Mouse (Mus musculus): ENCODE results near the gene BC028528. TPM values are rescaled to one million over a fixed set of nuclear protein-coding genes. Genes with fewer than 3 reads are reported as not detected.

Gene BC028528
- total and polyA plus RNA-seq, 3 experiments: 3.9 to 7.5 TPM; not detected in 1

DNA sequence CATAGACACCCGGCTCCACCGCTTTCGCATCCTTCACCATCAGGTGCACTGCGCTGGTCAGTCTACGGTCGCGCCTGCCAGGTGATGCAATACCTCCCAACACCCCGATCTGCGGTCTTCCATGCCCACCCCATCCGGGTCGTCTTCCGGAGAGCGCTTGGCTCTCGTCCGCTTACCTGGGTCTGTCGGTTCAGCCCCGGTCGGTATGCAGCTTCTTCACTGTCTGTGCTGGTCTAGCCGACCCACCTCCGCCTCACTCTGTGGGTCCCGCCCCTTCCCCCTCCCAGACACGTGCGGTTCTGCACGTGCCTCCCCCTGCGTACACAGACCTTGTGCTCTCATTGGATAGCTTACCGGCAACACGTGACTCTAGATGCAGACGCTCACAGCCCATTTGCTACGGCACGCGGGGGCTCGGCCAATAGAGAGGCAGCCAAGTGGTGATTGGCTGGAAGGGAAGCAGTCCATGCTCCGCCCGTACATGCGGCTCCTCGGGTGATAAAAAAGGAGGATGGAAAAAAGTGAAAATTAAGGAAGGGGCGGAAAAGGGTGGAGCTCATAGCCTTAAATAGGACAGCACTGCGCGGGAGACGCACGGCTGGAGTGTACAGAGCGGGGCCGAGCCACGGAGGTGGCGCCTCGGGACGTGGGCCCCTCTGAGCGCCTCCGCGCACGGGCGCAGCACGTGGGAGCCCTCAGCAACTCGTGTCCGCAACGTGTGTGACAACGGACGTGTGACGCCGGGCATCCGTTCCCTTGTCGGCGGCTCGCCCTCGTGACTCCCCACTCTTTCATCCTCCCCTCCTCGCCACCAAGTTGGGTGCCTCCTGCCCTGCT is 9.6 kb downstream of the BC028528 start, which contains the start of gene Ciart:
Ciart (minus strand) TSS at position 273 of the 837 bp plus-strand sequence.
- ATAC-seq (ENCODE audit: extremely low read depth, insufficient number of reproducible peaks, low FRiP score, poor library complexity, severe bottlenecking): no peak
- Histone ChIP-seq H3K27me3 (ENCODE audit: insufficient read depth, low read length) (no peaks in the 10 kb centered on the region; the same call in 1 of the 2 replicates), H3K9me3 (replicated peaks) (peaks cover 8% of the 10 kb centered on the region), H3K36me3 (replicated peaks) (peaks cover 64% of the 10 kb centered on the region), H3K4me1 (ENCODE audit: insufficient read depth, low read depth, low read length) (peaks cover 13% of the 10 kb centered on the region), H3K4me3 (ENCODE audit: low read depth, low read length) (peak within 1 kb of the TSS; percentile 30; the same call in 1 of the 2 replicates)
- no peak for DNase-seq (ENCODE audit: low spot score)
- TF ChIP-seq TAL1 (conservative IDR thresholded peaks at IDR 0.05; ENCODE audit: low read depth, low read length) (no peak), CTCF (IDR thresholded peaks at IDR 0.05; ENCODE audit: low read depth, low read length) (no peak), GATA1 (IDR thresholded peaks at IDR 0.05; ENCODE audit: borderline replicate concordance, low read length) (no peak), GATA2 (IDR thresholded peaks at IDR 0.05; ENCODE audit: borderline replicate concordance, low read depth, low read length) (no peak), POLR2AphosphoS5 (IDR thresholded peaks at IDR 0.05; ENCODE audit: insufficient replicate concordance, low read depth, low read length) (no peak)

DNA sequence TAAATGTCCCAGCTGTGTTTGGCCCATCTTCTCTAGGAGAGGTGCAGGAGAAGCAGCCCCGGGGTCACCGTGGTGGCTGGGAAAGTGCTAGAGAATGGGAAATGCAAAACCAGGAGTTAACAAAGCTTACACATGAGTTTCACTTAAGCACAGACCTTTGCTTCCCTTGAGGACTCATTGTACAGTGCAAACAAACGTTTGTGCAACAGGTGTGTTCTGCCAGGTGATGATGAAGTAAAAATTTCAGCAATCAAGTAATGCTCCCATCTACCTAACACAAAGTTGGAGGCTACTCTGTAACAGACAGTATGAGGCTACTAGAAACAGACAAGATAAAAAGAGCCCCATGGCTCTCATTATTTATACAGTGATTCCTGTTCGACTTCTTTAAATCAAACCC is 12.7 kb downstream of the BC028528 start:
- Histone ChIP-seq H3K9me3 (replicated peaks) (peaks cover 8% of the 10 kb centered on the region), H3K27me3 (ENCODE audit: insufficient read depth, low read length) (no peaks in the 10 kb centered on the region; the same call in 1 of the 2 replicates), H3K36me3 (replicated peaks) (peaks cover 66% of the 10 kb centered on the region), H3K4me1 (ENCODE audit: insufficient read depth, low read depth, low read length) (peaks cover 18% of the 10 kb centered on the region), H3K4me3 (ENCODE audit: low read depth, low read length) (no peak overlapping the region)
- DNase-seq (ENCODE audit: low spot score) (no peak), ATAC-seq (ENCODE audit: extremely low read depth, insufficient number of reproducible peaks, low FRiP score, poor library complexity, severe bottlenecking) (no peak)
- TF ChIP-seq POLR2AphosphoS5 (IDR thresholded peaks at IDR 0.05; ENCODE audit: insufficient replicate concordance, low read depth, low read length) (no peak), CTCF (IDR thresholded peaks at IDR 0.05; ENCODE audit: low read depth, low read length) (no peak)

DNA sequence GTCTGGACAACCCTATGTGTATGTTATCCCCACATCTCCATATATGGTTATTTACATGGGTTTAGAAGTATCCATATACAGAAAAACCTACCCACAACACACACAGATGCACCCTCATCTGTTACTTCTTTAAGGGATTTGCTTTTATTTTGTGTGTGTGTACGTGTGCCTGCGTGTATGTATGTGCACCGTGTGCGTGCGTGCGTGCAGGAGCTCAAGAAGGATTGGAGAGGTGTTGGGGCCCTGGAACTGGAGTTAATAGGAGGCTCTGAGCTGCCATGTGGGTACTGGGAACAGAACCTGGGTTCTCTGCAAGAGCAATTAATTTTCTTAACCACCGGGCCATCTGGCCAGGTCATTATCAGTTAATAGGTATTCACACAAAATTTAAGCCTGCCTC is 19.8 kb downstream of the BC028528 start:
- Histone ChIP-seq H3K27me3 (ENCODE audit: insufficient read depth, low read length) (no peaks in the 10 kb centered on the region), H3K4me1 (ENCODE audit: insufficient read depth, low read depth, low read length) (peaks cover 44% of the 10 kb centered on the region), H3K4me3 (ENCODE audit: low read depth, low read length) (peak overlapping the region; percentile 74), H3K36me3 (replicated peaks) (peaks cover 62% of the 10 kb centered on the region), H3K9me3 (replicated peaks) (no peaks in the 10 kb centered on the region)
- no peak for ATAC-seq (ENCODE audit: extremely low read depth, insufficient number of reproducible peaks, low FRiP score, poor library complexity, severe bottlenecking)
- no peak for DNase-seq (ENCODE audit: low spot score)
- TF ChIP-seq CTCF (IDR thresholded peaks at IDR 0.05; ENCODE audit: low read depth, low read length): no peak
- TF ChIP-seq POLR2AphosphoS5 (IDR thresholded peaks at IDR 0.05; ENCODE audit: insufficient replicate concordance, low read depth, low read length): no peak
- no peak for TF ChIP-seq TAL1 (conservative IDR thresholded peaks at IDR 0.05; ENCODE audit: low read depth, low read length)
- TF ChIP-seq GATA1 (IDR thresholded peaks at IDR 0.05; ENCODE audit: borderline replicate concordance, low read length): no peak
- TF ChIP-seq GATA2 (IDR thresholded peaks at IDR 0.05; ENCODE audit: borderline replicate concordance, low read depth, low read length): no peak

DNA sequence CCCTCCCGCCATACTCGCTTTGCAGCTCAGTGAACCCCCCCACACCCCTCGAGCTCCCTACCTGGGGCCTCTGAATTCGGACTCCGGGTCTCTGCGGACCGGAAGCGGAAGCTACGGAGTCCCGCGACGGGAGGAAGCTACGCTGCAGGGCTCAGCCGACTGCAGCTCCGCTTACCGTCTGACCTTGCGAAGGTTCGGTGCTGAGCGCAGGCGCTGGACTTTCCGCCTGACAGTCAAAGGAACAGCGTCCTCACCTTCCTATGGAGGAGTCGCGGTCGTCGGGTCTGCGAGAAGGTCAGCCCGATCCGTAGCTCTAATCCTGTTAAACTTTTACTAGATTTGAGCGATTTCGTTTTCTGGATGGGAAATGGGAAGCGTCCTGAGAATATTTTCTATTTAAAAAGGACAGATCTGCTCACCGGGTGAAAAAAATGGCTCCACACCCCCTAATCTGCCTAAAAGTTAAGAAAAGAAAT is 20.4 kb downstream of the BC028528 start, which contains the start of gene Mrps21:
Mrps21 (minus strand) TSS at position 128 of the 476 bp plus-strand sequence.
- ATAC-seq (ENCODE audit: extremely low read depth, insufficient number of reproducible peaks, low FRiP score, poor library complexity, severe bottlenecking): peak; percentile 95
- TF ChIP-seq GATA1 (IDR thresholded peaks at IDR 0.05; ENCODE audit: borderline replicate concordance, low read length) (no peak), POLR2AphosphoS5 (IDR thresholded peaks at IDR 0.05; ENCODE audit: insufficient replicate concordance, low read depth, low read length) (no peak), TAL1 (conservative IDR thresholded peaks at IDR 0.05; ENCODE audit: low read depth, low read length) (no peak), CTCF (IDR thresholded peaks at IDR 0.05; ENCODE audit: low read depth, low read length) (no peak), GATA2 (IDR thresholded peaks at IDR 0.05; ENCODE audit: borderline replicate concordance, low read depth, low read length) (no peak)
- H3K36me3 ChIP-seq (replicated peaks): peaks cover 64% of the 10 kb centered on the region
- H3K9me3 ChIP-seq (replicated peaks): no peaks in the 10 kb centered on the region
- DNase-seq (ENCODE audit: low spot score): peak; percentile 89
- H3K4me3 ChIP-seq (ENCODE audit: low read depth, low read length): peak within 1 kb of the TSS; percentile 74
- H3K27me3 ChIP-seq (ENCODE audit: insufficient read depth, low read length): no peaks in the 10 kb centered on the region
- peaks cover 44% of the 10 kb centered on the region for H3K4me1 ChIP-seq (ENCODE audit: insufficient read depth, low read depth, low read length)

DNA sequence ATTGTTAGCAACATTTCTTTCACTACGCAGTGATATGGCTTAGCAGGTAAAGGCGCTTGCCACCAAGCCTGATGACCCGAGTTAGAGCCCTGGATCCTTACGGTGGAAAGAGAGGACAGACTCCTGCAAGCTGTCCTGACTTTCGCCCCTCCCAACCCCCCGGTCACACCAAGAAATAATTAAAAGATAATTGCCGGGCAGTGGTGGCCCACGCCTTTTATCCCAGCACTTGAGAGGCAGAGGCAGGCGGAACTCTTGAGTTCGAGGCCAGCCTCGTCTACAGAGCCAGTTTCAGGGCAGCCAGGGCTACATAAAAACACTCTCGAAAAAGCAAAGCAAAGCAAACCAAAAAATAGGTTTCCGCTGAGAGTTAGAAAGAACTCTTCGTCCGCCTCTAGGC is 20.8 kb downstream of the BC028528 start:
- peaks cover 66% of the 10 kb centered on the region for H3K36me3 ChIP-seq (replicated peaks)

DNA sequence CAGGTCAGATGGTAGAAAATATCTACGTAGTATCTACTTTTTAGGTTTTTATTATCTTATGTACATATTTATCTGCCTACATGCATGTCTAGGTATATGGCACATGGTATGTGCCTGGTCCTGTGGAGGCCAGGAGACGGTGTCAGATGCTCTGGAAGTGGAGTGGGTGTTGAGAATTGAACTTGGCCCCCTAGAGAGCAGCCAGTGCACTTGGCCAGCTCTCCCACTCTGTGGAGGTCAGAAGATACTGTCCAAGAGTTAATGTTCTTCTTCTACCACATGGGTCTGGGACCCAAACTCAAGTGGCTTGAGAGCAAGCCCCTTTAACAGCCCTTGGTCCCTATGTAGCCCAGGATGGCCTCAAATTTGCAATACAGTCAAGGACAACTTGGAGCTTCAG is 24.4 kb downstream of the BC028528 start:
- H3K4me3 ChIP-seq (ENCODE audit: low read depth, low read length): no peak overlapping the region
- DNase-seq (ENCODE audit: low spot score): no peak
- H3K27me3 ChIP-seq (ENCODE audit: insufficient read depth, low read length): no peaks in the 10 kb centered on the region
- ATAC-seq (ENCODE audit: extremely low read depth, insufficient number of reproducible peaks, low FRiP score, poor library complexity, severe bottlenecking): no peak
- H3K4me1 ChIP-seq (ENCODE audit: insufficient read depth, low read depth, low read length): peaks cover 48% of the 10 kb centered on the region
- no peaks in the 10 kb centered on the region for H3K9me3 ChIP-seq (replicated peaks)
- H3K36me3 ChIP-seq (replicated peaks): peaks cover 75% of the 10 kb centered on the region
- TF ChIP-seq POLR2AphosphoS5 (IDR thresholded peaks at IDR 0.05; ENCODE audit: insufficient replicate concordance, low read depth, low read length) (no peak), GATA2 (IDR thresholded peaks at IDR 0.05; ENCODE audit: borderline replicate concordance, low read depth, low read length) (no peak), GATA1 (IDR thresholded peaks at IDR 0.05; ENCODE audit: borderline replicate concordance, low read length) (no peak), CTCF (IDR thresholded peaks at IDR 0.05; ENCODE audit: low read depth, low read length) (no peak)

More for the DNA sequence above, 20.8 kb downstream of the BC028528 start:
- TF ChIP-seq GATA2 (IDR thresholded peaks at IDR 0.05; ENCODE audit: borderline replicate concordance, low read depth, low read length) (no peak), CTCF (IDR thresholded peaks at IDR 0.05; ENCODE audit: low read depth, low read length) (no peak), TAL1 (conservative IDR thresholded peaks at IDR 0.05; ENCODE audit: low read depth, low read length) (no peak), GATA1 (IDR thresholded peaks at IDR 0.05; ENCODE audit: borderline replicate concordance, low read length) (no peak), POLR2AphosphoS5 (IDR thresholded peaks at IDR 0.05; ENCODE audit: insufficient replicate concordance, low read depth, low read length) (no peak)
- Histone ChIP-seq H3K4me3 (ENCODE audit: low read depth, low read length) (peak overlapping the region; percentile 74), H3K9me3 (replicated peaks) (no peaks in the 10 kb centered on the region), H3K4me1 (ENCODE audit: insufficient read depth, low read depth, low read length) (peaks cover 44% of the 10 kb centered on the region), H3K27me3 (ENCODE audit: insufficient read depth, low read length) (no peaks in the 10 kb centered on the region)
- no peak for DNase-seq (ENCODE audit: low spot score)
- ATAC-seq (ENCODE audit: extremely low read depth, insufficient number of reproducible peaks, low FRiP score, poor library complexity, severe bottlenecking): no peak
